Mouse (Mus musculus) adrenal gland, adult (tissue): ENCODE measurements around the gene Phf12.
"Not testable (repeated sequence)": the region's sequence is repeated elsewhere in the genome, so short reads cannot be mapped to it uniquely, and the experiment has no call there.

Source experiments
- DNase-seq, 2 experiments: peaks; one replicate each; pipeline ENCODE4 v3.0.0; 2022 to 2023; ENCODE audit warnings: low spot score in 1 of 2; ENCODE audit not compliant: inconsistent age in 2 of 2

Gene Phf12

DNA sequence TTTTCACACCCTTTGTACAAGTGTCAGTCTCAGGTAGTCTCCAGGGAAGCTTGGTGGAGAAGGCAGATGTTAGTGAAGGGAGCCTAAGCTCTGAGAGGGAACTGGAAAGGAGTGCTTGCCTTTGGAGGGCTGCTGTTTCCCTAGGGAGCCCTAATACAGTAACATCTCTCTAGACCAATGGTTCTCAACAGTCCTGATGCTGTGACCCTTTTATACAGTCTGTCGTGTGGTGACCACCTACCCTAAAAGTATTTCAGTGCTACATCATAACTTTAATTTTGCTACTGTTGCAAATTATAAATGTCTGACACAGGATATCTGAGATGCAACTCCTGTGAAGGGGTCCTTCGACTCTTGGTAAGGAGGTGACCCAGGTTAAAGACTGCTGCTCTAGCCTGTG lies 48.0 kb downstream of the Phf12 start:
- no peak for DNase-seq

DNA sequence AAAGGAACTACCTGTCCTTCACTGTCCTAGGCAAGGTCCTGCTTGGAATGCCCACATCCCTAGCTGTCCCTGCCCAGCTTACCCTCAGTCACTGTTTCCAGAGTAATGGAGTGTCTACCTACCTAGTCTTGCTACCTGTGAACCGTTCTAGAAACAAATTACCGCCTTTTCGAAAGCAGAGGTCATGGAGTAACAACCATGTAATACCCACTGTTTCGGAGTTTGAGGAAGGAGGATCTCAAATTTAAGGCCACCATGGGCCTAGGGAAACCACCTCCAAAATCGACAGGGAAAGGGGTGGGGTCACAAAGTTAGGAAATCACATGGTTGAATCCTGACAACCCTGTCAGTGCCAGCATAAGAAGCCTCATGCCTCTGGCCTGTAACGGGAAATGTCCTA lies 48.8 kb downstream of the Phf12 start:
- no peak for DNase-seq

DNA sequence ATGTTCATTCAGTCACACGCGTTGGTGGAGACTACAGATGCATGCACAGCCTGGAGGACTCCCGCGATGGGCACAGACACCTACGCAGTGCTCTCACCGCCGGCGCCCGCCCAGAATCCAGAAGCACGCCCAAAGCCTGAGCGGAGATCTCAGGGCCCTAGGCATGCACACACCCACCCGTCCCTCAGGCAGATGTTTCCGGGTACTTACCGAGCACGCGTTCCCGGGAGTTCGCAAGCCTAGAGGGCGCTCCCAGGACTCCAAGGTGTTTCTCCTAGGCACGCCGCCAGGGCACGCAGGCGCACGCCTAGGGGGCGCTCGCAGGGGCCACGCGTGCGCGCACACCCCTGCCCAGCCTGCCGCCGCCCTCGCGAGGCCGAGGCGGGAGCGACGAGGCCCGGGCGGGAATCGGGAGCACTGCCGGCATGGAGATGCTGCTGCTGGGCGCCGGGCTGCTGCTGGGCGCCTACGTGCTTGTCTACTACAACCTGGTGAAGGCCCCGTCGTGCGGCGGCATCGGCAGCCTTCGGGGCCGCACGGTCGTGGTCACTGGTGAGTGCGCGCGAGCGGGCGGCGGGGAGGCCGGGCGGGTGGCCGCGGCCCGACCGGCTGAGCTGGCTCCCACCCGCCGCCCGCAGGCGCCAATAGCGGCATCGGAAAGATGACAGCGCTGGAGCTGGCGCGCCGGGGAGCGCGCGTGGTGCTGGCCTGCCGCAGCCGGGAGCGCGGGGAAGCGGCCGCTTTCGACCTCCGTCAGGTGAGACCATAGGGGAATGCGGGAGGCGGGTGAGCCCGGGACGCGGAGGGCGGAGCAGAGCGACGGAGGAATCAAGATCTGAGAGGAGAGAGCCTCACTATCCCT lies 49.6 kb downstream of the Phf12 start, which contains the start of gene Dhrs13:
TSS of gene Dhrs13 (plus strand) at position 334 of the 862 bp plus-strand sequence.
- peak; percentile 95 to 98 for DNase-seq

DNA sequence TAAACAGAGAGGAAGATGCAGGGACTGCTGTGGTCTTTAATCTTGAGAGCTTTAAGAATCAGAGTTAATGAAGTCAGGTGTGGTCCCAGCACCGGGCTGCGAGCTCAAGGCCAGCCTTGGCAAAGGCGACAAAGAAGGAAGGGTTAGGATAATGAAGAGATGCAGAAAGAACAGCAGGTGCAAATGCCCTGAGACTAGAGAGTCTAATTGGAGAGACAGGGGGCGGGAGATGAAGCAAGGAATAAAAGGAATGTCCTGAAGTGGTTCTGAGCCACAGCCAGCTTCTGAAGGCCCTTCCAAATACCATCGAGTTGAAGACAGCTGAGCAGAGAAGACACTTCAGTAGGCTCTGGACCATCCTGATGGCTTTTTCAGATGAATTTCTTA lies 50.2 kb downstream of the Phf12 start:
- no peak for DNase-seq

DNA sequence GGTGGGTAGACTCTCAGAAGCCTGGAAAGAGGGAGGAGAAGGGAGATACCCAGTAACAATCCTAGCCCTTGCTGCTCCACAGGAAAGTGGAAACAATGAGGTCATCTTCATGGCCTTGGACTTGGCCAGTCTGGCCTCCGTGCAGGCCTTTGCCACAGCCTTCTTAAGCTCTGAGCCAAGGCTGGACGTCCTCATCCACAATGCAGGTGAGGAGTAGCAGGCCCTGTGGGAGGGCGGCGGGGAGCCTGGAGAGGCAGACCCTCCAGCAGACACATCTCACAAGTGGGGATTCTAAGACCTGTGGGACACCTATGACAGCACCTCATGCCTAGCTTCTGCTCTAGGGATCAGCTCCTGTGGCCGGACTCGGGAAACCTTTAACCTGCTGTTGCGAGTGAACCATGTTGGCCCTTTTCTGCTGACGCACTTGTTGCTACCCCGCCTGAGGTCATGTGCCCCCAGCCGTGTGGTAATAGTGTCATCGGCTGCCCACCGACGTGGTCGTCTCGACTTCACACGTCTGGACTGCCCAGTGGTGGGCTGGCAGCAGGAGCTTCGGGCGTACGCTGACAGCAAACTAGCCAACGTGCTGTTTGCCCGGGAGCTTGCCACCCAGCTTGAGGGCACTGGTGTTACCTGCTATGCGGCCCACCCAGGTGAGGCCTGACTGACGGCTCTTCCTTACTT lies 51.5 kb downstream of the Phf12 start:
- peak; percentile 78 to 90 for DNase-seq

DNA sequence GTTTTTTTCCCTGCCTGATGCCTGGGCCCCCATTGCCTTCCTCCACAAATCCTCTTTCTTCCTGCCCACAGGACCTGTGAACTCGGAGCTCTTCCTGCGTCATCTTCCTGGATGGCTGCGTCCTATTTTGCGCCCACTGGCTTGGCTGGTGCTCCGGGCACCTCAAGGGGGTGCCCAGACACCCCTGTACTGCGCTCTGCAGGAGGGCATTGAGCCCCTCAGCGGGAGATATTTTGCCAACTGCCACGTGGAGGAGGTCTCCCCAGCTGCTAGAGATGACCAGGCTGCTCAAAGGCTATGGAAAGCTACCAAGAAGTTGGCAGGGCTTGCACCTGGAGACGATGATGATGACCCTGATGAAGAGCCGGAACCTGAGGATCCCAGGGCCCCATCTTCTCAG lies 54.2 kb downstream of the Phf12 start:
- no peak for DNase-seq

DNA sequence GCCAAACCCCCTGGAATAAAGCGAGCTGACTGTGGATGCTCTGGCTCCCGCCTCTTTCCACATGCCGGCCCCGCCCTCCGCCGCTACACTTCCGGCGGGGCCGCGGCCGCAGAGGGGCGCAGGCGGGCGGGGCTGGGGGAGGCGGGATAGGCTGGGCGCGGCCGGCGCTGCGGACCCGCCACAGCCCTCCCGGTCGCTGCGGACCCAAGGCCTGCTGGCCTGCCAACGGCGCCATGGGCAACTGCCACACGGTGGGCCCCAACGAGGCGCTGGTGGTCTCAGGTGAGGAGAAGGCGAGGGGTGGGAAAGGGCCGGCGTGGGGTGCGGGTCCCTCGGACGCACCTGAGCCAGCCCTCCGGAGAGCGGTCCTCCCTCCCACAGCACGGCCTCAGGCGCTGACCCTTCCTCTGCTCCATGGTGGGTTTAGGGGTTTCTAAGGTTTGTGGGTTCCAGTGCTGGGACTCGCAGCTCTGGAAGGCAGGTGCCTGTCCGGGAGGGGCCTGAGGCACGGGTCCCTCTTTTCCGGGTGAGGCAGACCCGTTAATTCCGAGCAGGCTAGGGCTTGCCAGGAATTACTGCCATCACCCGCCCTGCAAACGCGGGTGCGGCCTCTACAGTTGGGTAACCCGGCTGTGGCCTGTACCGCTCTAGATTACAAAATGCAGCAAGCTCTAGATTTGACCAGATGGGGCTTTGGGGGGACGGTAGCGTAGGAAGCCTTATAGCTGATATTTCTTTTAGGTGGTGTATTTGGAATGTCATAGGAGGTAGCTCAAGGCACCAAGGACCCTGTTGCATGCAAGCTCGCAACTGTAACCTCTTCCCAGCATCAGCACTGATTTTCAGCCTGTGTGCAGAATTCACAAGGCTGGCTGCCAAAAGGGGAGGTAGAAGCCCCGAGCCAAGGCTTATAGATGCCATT lies 55.5 kb downstream of the Phf12 start, which contains the start of gene Flot2:
TSS of gene Flot2 (plus strand) at position 101 of the 922 bp plus-strand sequence.
- DNase-seq = peak; percentile 73 to 87

DNA sequence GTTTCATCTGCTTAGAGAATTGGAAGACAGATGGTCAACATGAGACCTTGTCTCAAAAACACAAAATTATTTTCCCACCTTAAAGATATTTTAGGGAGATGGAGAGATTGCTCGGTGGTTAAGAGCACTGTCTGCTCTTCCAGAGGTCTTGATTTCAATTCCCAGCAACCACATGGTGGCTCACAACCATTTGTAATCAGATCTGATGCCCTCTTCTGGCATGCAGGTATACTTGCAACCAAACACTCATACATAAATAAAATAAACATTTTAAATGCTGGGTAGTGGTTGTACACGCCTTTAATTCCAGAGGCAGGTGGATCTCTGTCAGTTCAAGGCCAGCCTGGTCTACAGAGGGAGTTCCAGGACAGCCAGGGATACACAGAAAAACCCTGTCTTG lies 58.3 kb downstream of the Phf12 start:
- no peak for DNase-seq

DNA sequence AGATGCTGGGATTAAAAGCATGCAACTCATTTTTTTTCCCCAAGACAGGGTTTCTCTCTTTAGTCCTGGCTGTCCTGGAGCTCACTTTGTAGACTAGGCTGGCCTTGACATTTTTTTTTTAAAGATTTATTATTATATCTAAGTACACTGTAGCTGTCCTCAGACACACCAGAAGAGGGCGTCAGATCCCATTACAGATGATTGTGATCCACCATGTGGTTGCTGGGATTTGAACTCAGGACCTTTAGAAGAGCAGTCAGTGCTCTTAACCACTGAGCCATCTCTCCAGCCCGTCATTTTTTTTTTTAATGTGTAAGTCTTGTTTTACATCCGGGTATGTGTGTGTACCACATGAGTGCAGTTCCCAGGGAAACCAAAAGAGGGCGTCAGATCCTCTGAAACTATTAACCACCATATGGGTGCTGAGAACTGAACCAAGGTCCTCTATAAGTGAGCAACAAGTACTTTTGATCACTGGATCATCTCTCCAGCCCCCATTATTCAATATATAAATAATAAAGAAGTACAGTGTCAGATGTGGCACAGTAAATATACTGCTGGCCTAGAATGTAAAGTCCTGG lies 59.8 kb downstream of the Phf12 start:
- DNase-seq = not testable (repeated sequence)

DNA sequence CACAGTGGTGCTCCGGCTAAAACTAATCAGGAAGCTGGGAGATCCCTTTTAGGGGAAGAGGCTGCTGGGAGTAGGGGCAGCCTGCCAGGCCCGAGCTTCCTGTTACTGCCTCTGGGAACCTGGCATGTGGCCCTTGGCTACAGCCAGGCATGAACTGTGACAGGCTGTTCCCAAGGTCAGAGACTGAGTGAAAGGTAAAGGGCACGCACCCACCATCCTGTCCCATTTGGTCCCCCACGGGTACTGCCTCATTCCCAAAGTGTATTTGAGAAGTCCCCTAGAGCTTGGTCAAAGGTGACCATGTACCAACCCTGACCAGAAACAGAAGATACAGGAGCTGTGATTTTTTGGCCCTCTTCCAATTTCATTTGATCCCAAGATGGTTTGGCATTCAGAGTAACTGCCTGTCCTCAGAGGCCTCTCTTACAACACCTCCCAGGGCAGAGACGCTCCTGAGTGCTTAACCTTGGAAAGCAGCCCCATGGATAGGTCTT lies 62.3 kb downstream of the Phf12 start:
- peak; percentile 92 to 97 for DNase-seq

DNA sequence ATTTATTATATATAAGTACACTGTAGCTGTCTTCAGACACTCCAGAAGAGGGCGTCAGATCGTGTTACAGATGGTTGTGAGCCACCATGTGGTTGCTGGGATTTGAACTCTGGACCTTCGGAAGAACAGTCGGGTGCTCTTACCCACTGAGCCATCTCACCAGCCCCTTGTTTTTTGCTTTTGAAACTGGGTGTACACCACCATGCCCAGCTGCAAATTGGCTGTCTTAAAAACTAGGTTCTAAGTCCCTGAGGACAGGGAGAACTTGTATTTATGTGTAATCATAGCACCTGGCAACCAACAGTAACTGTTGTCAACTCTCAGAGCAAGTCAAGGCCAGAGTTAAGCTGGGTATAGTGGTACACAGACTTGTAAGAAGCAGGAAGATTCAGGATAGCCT lies 66.1 kb downstream of the Phf12 start:
- DNase-seq = not testable (repeated sequence)

DNA sequence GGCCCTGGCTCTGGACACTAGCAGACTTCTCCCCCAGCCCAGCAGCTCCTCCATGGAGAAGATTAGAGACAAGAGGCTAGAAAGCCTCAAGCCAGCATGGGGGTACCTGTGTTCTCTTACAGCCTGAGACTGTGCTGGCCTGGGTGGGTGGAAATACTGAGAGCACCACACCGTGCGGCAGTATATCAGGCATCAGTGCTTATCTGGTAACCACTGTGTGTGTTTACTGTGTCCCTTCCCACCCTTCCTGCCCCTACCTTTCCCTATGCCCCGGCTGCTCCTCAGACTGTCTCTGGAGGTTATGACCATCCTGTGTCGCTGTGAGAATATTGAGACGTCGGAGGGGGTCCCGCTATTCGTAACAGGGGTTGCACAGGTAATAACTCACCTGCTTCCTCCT lies 70.5 kb downstream of the Phf12 start:
- DNase-seq = no peak

DNA sequence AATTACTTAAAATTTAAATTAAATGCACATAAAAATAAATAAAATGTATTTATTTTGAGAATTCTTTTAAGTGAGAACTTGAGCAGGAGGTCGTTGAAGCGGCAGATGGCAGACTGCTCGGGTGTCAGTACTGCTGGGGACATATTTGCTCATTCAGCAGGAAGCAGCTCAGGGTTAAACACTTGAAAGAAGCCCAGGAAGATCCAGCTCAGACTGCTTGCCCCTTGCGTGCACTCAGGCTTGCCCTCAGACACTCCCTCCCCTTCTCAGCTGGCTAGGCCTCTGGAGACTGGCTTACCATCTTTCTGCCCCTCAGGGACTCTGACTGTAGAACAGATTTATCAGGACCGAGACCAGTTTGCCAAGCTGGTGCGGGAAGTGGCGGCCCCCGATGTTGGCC lies 74.4 kb downstream of the Phf12 start:
- DNase-seq = no peak

DNA sequence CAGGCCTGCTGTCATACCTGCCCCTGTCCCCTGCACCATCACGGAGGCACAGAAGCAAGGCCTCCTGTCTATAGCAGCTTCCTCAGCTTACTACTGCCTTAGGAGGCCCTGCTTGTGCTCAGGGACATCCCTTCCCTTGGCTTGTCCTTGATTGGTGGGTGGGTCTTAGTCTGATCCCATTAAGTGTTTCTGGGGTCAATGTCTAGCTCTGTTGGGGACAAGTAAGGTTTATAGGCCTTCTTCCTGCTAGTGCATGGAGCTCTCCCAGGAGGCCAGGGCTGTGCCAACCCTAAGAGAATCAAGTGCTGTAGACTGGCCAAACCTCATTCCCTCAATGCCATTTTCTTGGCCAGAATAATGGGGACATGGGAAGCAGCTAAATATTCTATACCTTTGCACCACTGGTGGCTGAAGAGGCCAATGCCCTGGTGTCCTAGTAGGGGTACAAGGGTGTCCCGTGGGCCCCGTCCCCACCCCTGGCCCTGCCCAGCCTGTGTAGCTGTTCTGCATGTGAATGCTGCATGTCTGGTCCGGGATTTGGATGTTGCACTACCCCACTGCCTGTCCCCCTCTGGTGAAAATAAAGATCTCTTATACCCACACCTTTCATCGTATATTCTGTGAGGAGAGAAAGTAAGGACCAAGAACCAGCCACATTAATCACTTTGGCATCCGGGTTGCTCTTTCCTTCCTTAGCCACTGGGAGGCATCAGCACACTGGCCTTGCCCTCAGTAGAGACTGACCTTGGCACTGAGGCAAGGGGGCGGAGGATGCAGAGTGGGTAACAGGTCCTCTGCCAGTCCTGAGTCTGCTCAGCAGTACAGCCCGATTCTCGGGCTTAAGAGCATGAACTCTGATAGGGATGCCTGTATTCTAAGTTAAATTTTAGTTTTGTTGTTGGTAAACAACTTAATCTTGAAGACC lies 77.5 kb downstream of the Phf12 start:
- DNase-seq = peak; percentile 88 to 93

DNA sequence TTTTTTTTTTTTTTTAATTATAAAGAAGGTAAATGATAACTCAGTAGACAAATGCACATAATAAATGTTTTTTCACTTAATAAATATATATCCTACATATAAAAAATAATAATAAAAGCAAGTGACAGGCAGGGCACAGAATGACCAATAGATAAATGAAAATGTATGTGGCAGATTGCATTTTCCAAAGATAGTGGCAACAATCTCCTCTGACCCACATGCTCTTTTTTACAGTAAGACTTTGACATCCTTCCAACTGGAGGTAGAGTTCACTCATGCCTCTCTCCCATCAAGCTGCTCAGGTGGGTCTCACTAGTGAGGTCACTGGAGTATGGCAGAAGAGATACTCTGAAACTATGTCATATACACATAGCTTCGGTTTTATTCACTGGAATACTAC lies 80.0 kb downstream of the Phf12 start:
- DNase-seq = no peak

DNA sequence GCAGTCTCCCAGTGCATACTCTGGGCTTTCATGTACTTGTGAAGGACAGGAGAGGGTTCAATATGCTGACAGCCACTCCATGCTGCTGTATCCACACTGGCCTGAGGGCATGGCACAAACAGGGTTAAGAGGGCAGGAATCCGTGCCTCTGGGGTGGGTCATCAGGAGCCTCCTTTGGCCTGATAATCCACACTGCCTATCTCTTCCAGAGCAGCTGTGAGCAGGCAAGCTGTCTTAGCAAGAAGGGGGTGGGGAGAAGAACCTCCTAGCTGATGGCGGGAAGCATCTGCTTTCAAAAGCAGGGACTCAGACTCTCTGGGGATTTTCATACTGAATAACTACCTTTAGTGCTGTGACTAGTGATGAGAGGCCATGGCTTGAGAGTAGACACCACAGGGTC lies 83.4 kb downstream of the Phf12 start:
- DNase-seq = no peak

DNA sequence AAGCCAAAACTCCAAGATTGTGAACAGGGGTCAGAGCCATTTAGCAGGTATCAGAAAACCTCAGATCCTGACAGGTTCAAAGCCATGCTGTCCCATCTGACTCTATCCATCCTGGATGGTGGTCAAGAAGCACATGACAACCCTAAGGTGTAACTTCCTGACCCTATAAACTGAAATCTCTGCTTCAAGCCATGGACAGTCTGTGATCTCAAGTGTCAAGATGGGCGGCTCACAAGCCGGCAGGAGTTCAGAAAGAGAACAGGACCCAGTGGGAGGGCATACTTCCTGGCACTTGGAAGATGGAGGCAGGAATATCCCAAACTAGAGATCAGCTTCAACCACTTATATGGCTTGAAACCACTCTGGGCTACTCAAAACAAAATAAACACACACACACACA lies 84.1 kb downstream of the Phf12 start:
- DNase-seq = no peak

DNA sequence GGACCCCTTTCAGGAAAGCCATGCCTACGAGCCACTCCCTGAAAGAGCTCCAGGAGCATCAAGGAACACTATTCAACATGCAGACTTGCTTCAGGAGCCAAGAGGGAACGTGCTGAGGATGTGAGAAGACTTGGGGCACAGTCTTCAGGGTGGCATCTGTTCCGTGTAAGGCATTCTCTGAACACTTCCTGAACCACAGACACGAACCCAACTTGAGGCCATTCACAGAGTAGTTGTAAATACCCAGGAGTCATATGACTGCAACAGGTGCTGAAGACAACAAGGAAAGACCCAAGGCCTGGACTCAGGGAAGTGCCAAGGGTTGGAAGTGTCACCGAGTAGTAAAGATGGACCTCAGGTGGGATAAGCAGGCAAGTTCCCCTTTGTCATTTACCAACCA lies 85.0 kb downstream of the Phf12 start:
- no peak for DNase-seq

DNA sequence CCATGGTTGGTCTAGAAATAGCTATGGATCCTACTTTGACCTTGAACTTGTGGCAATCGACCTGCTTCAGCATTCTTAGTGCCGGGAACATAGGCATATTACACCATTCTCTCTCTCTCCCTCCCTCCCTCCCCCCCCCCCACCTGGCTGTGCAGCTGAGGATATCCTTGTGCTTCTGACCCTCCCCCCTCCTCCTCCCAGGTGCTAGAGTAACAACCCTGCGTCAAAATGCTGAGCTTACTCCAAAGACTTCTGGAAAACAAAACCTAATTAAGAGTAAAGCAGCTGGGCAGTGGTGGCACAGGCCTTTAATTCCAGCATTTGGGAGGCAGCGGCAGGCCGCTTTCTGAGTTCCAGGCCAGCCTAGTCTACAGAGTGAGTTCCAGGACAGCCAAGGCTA lies 86.6 kb downstream of the Phf12 start:
- no peak for DNase-seq

DNA sequence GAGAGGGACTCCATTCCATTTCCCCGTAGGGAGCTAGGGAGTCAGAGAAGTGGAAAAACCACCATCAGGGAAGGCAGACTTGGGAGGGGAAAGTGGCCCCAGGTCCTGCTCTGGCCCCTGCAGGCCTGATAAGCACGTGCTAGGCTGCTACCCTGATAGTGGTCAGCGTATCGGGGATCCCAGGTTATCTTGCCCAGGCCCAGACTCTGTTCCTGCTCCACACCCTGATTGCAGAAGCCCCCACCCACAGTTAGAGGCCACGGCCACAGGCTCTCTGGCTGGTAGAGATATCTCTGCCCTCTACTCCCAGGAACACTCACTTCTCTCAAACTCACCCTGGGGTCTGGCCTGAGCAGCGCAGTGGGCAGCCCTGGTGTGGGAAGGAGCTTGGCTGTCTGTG lies 87.1 kb downstream of the Phf12 start:
- peak in 1 of 2 experiments; percentile 15 for DNase-seq
